In the genomic region with DNA sequence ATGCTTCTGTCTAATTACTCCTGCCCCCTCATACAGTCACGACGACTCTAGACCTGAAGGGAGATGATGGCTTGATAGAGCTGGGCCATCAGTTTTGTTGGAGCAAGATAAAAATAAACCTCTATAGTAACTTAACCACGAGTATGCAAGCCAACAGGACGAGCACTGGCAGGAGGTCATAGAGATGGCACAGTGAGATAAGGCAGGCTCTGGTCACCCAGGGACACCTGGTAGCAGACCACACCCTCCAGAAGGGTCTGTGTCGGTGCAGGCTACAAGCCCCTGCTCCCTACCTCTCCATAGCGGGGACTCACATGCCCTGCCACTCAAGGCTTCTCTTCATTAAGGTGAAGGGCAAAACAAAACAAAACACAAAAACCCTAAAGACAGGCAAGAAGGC, we compare ENCODE assay signal across 29 mouse cellular contexts.
"Had no signal": no experiment of that assay in that cellular context is flagged by ENCODE, and none has a peak within 500 bp of the region (broad histone marks: within the 10 kb centered on the region; RNA-seq: fewer than 3 reads in every experiment).

No protein-coding gene starts in this region.

- H3K4me2 ChIP-seq: limb, embryonic 12.5 days; limb, embryonic 13.5 days; limb, embryonic 15.5 days; liver, embryonic 11.5 days; liver, embryonic 12.5 days; liver, embryonic 13.5 days; liver, embryonic 15.5 days; midbrain, embryonic 11.5 days; midbrain, embryonic 12.5 days; midbrain, embryonic 13.5 days; midbrain, embryonic 15.5 days; neural tube, embryonic 12.5 days; neural tube, embryonic 13.5 days had no signal

- H3K4me3 ChIP-seq: left cerebral cortex, adult 2 months; limb, embryonic 10.5 days; limb, embryonic 12.5 days; limb, embryonic 13.5 days; limb, embryonic 15.5 days; liver, embryonic 12.5 days; liver, embryonic 13.5 days; liver, embryonic 15.5 days; megakaryocyte, embryonic 14.5 days; midbrain, embryonic 10.5 days; midbrain, embryonic 12.5 days; midbrain, embryonic 13.5 days; midbrain, embryonic 15.5 days; myocyte; neural tube, embryonic 12.5 days; neural tube, embryonic 13.5 days had no signal

- H3K4me1 ChIP-seq: liver, embryonic 12.5 days; liver, embryonic 15.5 days; megakaryocyte, embryonic 14.5 days; midbrain, embryonic 12.5 days; midbrain, embryonic 13.5 days; midbrain, embryonic 15.5 days; neural tube, embryonic 12.5 days; neural tube, embryonic 13.5 days had no signal

- DNase-seq: layer of hippocampus, postnatal 36 days; left cerebral cortex, postnatal 4 days; liver, embryonic 13.5 days; lung, adult 18-20 months; lung, adult 2 months; lung, postnatal 14 days; lung, postnatal 36 days; lung, postnatal 4 days; midbrain, embryonic 14.5 days had no signal

- H3K27ac ChIP-seq: left cerebral cortex, adult 2 months; limb, embryonic 10.5 days; limb, embryonic 12.5 days; limb, embryonic 13.5 days; liver, embryonic 12.5 days; liver, embryonic 13.5 days; liver, embryonic 14.5 days; liver, embryonic 15.5 days; macrophage; midbrain, embryonic 10.5 days; midbrain, embryonic 12.5 days; midbrain, embryonic 13.5 days; midbrain, embryonic 15.5 days; neural tube, embryonic 12.5 days; neural tube, embryonic 13.5 days had no signal

- H3K9ac ChIP-seq: limb, embryonic 12.5 days; limb, embryonic 13.5 days; limb, embryonic 15.5 days; liver, embryonic 12.5 days; liver, embryonic 13.5 days; liver, embryonic 14.5 days; liver, embryonic 15.5 days; midbrain, embryonic 12.5 days; midbrain, embryonic 13.5 days; midbrain, embryonic 15.5 days; neural tube, embryonic 12.5 days; neural tube, embryonic 13.5 days had no signal

- H3K36me3 ChIP-seq: limb, embryonic 10.5 days; limb, embryonic 12.5 days; limb, embryonic 13.5 days; limb, embryonic 15.5 days; liver, embryonic 12.5 days; liver, embryonic 13.5 days; liver, embryonic 15.5 days; midbrain, embryonic 10.5 days; midbrain, embryonic 12.5 days; midbrain, embryonic 13.5 days; midbrain, embryonic 15.5 days; neural tube, embryonic 12.5 days; neural tube, embryonic 13.5 days had no signal

- ATAC-seq: liver, embryonic 12.5 days; midbrain, embryonic 13.5 days; midbrain, embryonic 15.5 days; midbrain, embryonic 16.5 days had no signal

- H3K27me3 ChIP-seq: limb, embryonic 12.5 days; limb, embryonic 13.5 days; limb, embryonic 15.5 days; liver, embryonic 12.5 days; liver, embryonic 13.5 days; liver, embryonic 15.5 days; midbrain, embryonic 12.5 days; midbrain, embryonic 13.5 days; midbrain, embryonic 15.5 days; neural tube, embryonic 12.5 days; neural tube, embryonic 13.5 days had no signal

- H3K9me3 ChIP-seq: limb, embryonic 10.5 days; limb, embryonic 12.5 days; limb, embryonic 13.5 days; limb, embryonic 15.5 days; liver, embryonic 12.5 days; liver, embryonic 13.5 days; liver, embryonic 15.5 days; midbrain, embryonic 10.5 days; midbrain, embryonic 12.5 days; midbrain, embryonic 13.5 days; midbrain, embryonic 15.5 days; neural tube, embryonic 12.5 days; neural tube, embryonic 13.5 days had no signal
